Mouse (Mus musculus) frontal cortex, postnatal 25 days (tissue): Measurements from ENCODE around the gene Baz1a.

Experiments used
- DNase-seq, 2 experiments: peaks; one replicate each; pipeline ENCODE4 v3.0.0; 2022; ENCODE audit warnings: low spot score in 2 of 2

Baz1a gene

DNA sequence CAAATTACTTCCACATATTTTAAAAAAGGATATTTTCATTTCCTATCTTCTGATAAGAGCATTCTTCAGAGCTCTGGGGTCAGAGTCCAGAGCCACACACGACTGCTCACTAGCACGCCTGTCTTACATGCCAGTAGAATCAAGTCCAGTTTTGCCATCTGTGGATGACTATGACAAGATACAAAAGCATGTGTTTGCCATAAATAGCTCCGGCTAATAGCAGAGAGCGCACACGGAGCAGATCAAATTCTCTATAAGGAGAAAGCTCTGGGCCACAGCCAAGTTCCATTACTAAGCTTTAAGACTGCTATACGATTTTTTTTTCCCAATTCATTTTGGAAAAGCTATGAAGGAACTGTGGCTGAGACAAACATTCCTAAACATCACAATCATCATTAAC is 154.6 kb downstream of the Baz1a start:
- DNase-seq: no peak

DNA sequence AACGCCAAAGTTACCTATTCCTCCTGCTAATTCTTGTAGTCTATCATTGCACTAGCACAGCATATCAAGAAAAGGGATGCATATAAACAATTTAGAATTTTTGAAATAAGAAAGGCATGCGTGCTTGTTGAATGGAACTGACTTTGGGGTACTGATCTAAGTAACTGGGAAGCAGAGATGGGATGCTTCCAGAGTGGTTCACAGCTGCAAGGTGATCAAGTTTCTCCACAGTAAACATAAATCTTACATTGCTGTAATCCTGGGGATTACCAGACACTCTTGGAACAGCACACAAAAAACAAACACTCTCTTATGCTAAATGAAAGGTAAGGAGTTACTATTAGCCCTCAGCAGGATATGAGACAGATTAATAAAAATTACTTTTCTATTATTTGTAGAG is 163.6 kb downstream of the Baz1a start:
- DNase-seq: no peak

DNA sequence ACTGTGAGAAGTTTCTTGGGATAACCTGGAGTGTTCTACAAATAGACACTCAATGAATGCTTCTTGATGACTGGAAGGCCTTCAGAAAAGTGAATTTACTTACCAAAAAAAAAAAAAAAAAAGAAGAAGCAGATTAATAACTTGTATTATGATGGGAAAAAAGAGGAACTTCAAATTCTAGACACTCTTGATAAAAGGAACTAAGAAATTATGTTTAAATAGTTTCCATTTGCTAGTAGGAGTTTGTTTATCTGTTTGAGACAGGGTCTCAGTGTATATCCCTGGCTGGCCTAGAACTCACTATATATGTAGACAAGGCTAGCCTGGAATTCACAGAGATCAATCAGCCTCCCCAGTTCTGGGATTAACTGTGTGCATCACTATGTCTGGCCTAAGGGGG is 169.7 kb downstream of the Baz1a start:
- no peak for DNase-seq
